Mouse (Mus musculus) stomach, embryonic 14.5 days (tissue): Measurements from ENCODE around the gene Ckmt2. TPM values are rescaled to one million over a fixed set of nuclear protein-coding genes. Genes with fewer than 3 reads are reported as not detected.

Experiments
- ATAC-seq: fragments of 200-750 bp; cut with Nextera tagmentation; 2 replicates; pipeline ENCODE4 v1.8.0; 2017; ENCODE audit warnings: low read depth, moderate TSS enrichment; ENCODE audit not compliant: insufficient number of reproducible peaks, insufficient read depth, low FRiP score
- H3K27ac ChIP-seq: fragments of 300-500 bp; sonication (generic); 2 replicates; pipeline ENCODE4 v1.5.1; 2014; ENCODE audit warnings: mild to moderate bottlenecking, low read length, moderate library complexity, mixed read lengths
- H3K27me3 ChIP-seq: fragments of 300-500 bp; sonication (generic); 2 replicates; pipeline ENCODE4 v1.6.1; 2014; ENCODE audit warnings: low read length, control low read depth, mixed read lengths; ENCODE audit not compliant: control insufficient read depth, insufficient read depth
- H3K36me3 ChIP-seq: fragments of 300-500 bp; sonication (generic); 2 replicates; pipeline ENCODE4 v1.6.1; 2014; ENCODE audit warnings: mild to moderate bottlenecking, control low read depth, low read length, moderate library complexity, mixed read lengths; ENCODE audit not compliant: control insufficient read depth, insufficient read depth
- H3K4me1 ChIP-seq: fragments of 300-500 bp; sonication (generic); 2 replicates; pipeline ENCODE4 v1.6.1; 2014; ENCODE audit warnings: low read length, control low read depth, mixed read lengths; ENCODE audit not compliant: control insufficient read depth, insufficient read depth
- H3K4me2 ChIP-seq: fragments of 300-500 bp; sonication (generic); replicated peaks from 2 replicates; pipeline ENCODE4 v1.6.1; 2014; ENCODE audit warnings: low read depth, low read length, control low read depth
- H3K4me3 ChIP-seq: fragments of 300-500 bp; sonication (generic); 2 replicates; pipeline ENCODE4 v1.5.1; 2014; ENCODE audit warnings: low read depth, low read length, control low read depth
- H3K9ac ChIP-seq: fragments of 300-500 bp; sonication (generic); replicated peaks from 2 replicates; pipeline ENCODE4 v1.6.1; 2014; ENCODE audit warnings: low read depth, mild to moderate bottlenecking, control low read depth, low read length, moderate library complexity, mixed read lengths
- H3K9me3 ChIP-seq: fragments of 300-500 bp; sonication (generic); 2 replicates; pipeline ENCODE4 v1.6.1; 2016; ENCODE audit warnings: low read depth, low read length, control low read depth; ENCODE audit not compliant: control insufficient read depth
- WGBS: fragments of 180-500 bp; shearing (Covaris S2); extraction: QIAGEN DNeasy Blood & Tissue Kit; methylation state at CpG from one replicate; pipeline ENCODE4 v1.1.7; 2014; 5-methylcytosine and 5-hydroxymethylcytosine counted together
- polyA plus RNA-seq: library from polyadenylated mRNA; unstranded; fragments of >200 nt; fragmentation: Nextera tagmentation; extraction: Ambion mirVana; gene quantifications from 2 replicates; pipeline ENCODE4 v1.2.1, GENCODE M21; 2014

The Ckmt2 gene
- polyA plus RNA-seq, 1 experiment from 2014 or later, result not detected

- Histone ChIP-seq H3K4me2 (no peak overlapping the region), H3K27ac (no peak overlapping the region), H3K36me3 (no peaks in the 10 kb centered on the region), H3K9me3 (no peaks in the 10 kb centered on the region), H3K4me3 (no peak overlapping the region), H3K4me1 (no peaks in the 10 kb centered on the region), H3K27me3 (no peaks in the 10 kb centered on the region), H3K9ac (no peak overlapping the region)
- 83% methylated on average over 3 of the region's 3 CpGs for WGBS
- ATAC-seq, result no peak
Measured at GRCm38 (mm10) chr13:91877996-91878395, 1.3 kb upstream of the Ckmt2 start.

GRCm38 (mm10) chr13:91877350-91877749 is 665 bp upstream of the Ckmt2 start:
- H3K4me2 ChIP-seq, result no peak overlapping the region
- H3K36me3 ChIP-seq, result no peaks in the 10 kb centered on the region
- no peak for ATAC-seq
- no peaks in the 10 kb centered on the region for H3K27me3 ChIP-seq
- H3K9me3 ChIP-seq, result no peaks in the 10 kb centered on the region
- no peak overlapping the region for H3K27ac ChIP-seq
- 81% methylated on average over 10 of the region's 10 CpGs for WGBS
- H3K4me3 ChIP-seq, result no peak overlapping the region
- H3K4me1 ChIP-seq, result no peaks in the 10 kb centered on the region
- no peak overlapping the region for H3K9ac ChIP-seq

- 39% methylated on average over 2 of the region's 2 CpGs for WGBS
- no peaks in the 10 kb centered on the region for H3K9me3 ChIP-seq
- ATAC-seq, result no peak
- no peaks in the 10 kb centered on the region for H3K27me3 ChIP-seq
- H3K4me2 ChIP-seq, result no peak overlapping the region
- no peaks in the 10 kb centered on the region for H3K36me3 ChIP-seq
- no peak overlapping the region for H3K9ac ChIP-seq
- no peaks in the 10 kb centered on the region for H3K4me1 ChIP-seq
- H3K27ac ChIP-seq, result no peak overlapping the region
- no peak overlapping the region for H3K4me3 ChIP-seq
Measured at GRCm38 (mm10) chr13:91875581-91875980, 1.1 kb downstream of the Ckmt2 start.

- WGBS, result 76% methylated on average over 7 of the region's 7 CpGs
- no peaks in the 10 kb centered on the region for H3K27me3 ChIP-seq
- no peak overlapping the region for H3K4me3 ChIP-seq
- no peak for ATAC-seq
- H3K27ac ChIP-seq, result no peak overlapping the region
- H3K9ac ChIP-seq, result no peak overlapping the region
- H3K4me2 ChIP-seq, result no peak overlapping the region
- no peaks in the 10 kb centered on the region for H3K9me3 ChIP-seq
- H3K4me1 ChIP-seq, result no peaks in the 10 kb centered on the region
- H3K36me3 ChIP-seq, result no peaks in the 10 kb centered on the region
Measured at GRCm38 (mm10) chr13:91874565-91874964, 2.1 kb downstream of the Ckmt2 start.

GRCm38 (mm10) chr13:91873734-91874329 is 2.9 kb downstream of the Ckmt2 start:
- H3K27ac ChIP-seq, result no peak overlapping the region
- no peaks in the 10 kb centered on the region for H3K27me3 ChIP-seq
- H3K9ac ChIP-seq, result no peak overlapping the region
- WGBS, result 61% methylated on average over 7 of the region's 7 CpGs
- H3K9me3 ChIP-seq, result no peaks in the 10 kb centered on the region
- no peak for ATAC-seq
- no peaks in the 10 kb centered on the region for H3K36me3 ChIP-seq
- no peak overlapping the region for H3K4me2 ChIP-seq
- H3K4me1 ChIP-seq, result no peaks in the 10 kb centered on the region
- no peak overlapping the region for H3K4me3 ChIP-seq

- Histone ChIP-seq H3K9ac (no peak overlapping the region), H3K27ac (no peak overlapping the region), H3K4me2 (no peak overlapping the region), H3K9me3 (no peaks in the 10 kb centered on the region), H3K27me3 (no peaks in the 10 kb centered on the region), H3K36me3 (no peaks in the 10 kb centered on the region), H3K4me3 (no peak overlapping the region), H3K4me1 (no peaks in the 10 kb centered on the region)
- ATAC-seq, result no peak
- 90% methylated on average over 1 of the region's 1 CpGs for WGBS
Measured at GRCm38 (mm10) chr13:91868577-91868976, 8.1 kb downstream of the Ckmt2 start.

GRCm38 (mm10) chr13:91858835-91859234 is 17.9 kb downstream of the Ckmt2 start:
- WGBS, result 82% methylated on average over 7 of the region's 7 CpGs
- H3K9me3 ChIP-seq, result no peaks in the 10 kb centered on the region
- ATAC-seq, result no peak
- no peaks in the 10 kb centered on the region for H3K27me3 ChIP-seq
- no peak overlapping the region for H3K27ac ChIP-seq
- no peaks in the 10 kb centered on the region for H3K4me1 ChIP-seq
- H3K4me3 ChIP-seq, result no peak overlapping the region
- H3K36me3 ChIP-seq, result no peaks in the 10 kb centered on the region
- H3K9ac ChIP-seq, result no peak overlapping the region
- no peak overlapping the region for H3K4me2 ChIP-seq

- ATAC-seq, result no peak
- 63% methylated on average over 8 of the region's 8 CpGs for WGBS
- Histone ChIP-seq H3K4me1 (no peaks in the 10 kb centered on the region), H3K4me2 (no peak overlapping the region), H3K36me3 (no peaks in the 10 kb centered on the region), H3K27me3 (no peaks in the 10 kb centered on the region), H3K4me3 (no peak overlapping the region), H3K9ac (no peak overlapping the region), H3K27ac (no peak overlapping the region), H3K9me3 (no peaks in the 10 kb centered on the region)
Measured at GRCm38 (mm10) chr13:91857427-91857826, 19.3 kb downstream of the Ckmt2 start.

GRCm38 (mm10) chr13:91854412-91854811 is 22.3 kb downstream of the Ckmt2 start:
- H3K27me3 ChIP-seq, result no peaks in the 10 kb centered on the region
- no peaks in the 10 kb centered on the region for H3K36me3 ChIP-seq
- WGBS, result 67% methylated on average over 3 of the region's 3 CpGs
- no peak overlapping the region for H3K4me3 ChIP-seq
- no peak overlapping the region for H3K27ac ChIP-seq
- no peaks in the 10 kb centered on the region for H3K9me3 ChIP-seq
- ATAC-seq, result no peak
- H3K9ac ChIP-seq, result no peak overlapping the region
- H3K4me1 ChIP-seq, result no peaks in the 10 kb centered on the region
- no peak overlapping the region for H3K4me2 ChIP-seq
